Mouse (Mus musculus) thymus, postnatal 14 days (tissue): ENCODE results near the gene Tubb5.

ENCODE experiments used
- DNase-seq: peaks from one replicate; pipeline ENCODE4 v3.0.0; 2021

The Tubb5 gene

DNA sequence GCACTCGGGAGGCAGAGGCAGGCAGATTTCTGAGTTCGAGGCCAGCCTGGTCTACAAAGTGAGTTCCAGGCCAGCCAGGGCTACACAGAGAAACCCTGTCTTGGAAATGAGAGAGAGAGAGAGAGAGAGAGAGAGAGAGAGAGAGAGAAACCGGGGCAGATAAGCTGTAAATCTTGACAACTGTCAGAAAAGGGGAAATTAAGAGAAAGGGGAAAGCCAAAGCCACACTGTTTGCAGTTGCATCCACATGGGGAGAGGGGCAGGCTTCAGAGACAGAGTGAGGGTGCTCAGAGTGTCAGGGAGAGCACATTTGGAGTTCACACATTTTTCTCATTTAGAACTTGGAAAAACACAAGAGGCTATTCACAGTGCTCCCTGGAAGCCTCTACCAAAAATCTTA lies 50.1 kb downstream of the Tubb5 start:
- DNase-seq = no peak

DNA sequence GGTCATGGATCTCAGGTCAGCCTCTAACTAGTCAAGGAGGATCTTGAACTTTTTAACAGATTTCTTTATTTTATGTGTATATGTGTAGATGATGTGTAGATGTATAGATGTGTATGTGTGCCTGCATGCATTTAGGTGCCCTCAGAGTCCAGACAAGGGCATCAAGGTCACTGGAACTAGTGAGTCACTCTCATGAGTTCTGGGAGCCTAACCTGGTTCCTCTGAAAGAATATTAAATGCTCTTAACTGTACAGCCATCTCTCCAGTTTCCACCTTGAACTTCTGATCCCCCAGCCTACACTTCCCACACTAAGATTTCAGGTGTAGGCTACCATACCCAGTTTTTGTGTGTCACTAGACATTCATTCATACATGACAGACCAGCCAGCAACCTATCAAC lies 50.6 kb downstream of the Tubb5 start:
- DNase-seq = no peak

DNA sequence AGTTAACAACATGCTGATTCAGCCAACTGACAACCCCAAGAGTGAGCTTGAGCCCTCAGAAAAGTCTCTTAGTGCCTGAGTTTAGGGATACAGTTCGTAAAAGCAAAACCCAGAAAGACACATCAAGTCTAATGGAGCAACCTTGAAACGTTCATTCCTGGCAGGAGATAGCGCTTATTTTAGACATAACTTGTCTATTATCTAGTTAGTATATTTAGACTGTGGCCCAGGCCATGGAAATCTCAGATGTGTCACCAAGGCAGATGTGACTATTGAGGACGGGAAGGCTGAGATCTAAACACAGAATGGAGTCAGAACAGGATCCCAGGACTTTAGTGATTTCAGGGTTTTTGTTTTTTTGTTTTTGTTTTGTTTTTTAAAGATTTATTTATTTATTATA lies 53.0 kb downstream of the Tubb5 start:
- DNase-seq = no peak

GRCm38 (mm10) chr17:35783944-35784343 lies 54.2 kb downstream of the Tubb5 start:
- DNase-seq = no peak
